Mouse (Mus musculus): ENCODE measurements around the gene Slc9a3r1. TPM values are rescaled to one million over a fixed set of nuclear protein-coding genes. Genes with fewer than 3 reads are reported as not detected.
A peak's percentile ranks its signal among the peaks of the same experiment; 100 is the strongest.

Slc9a3r1 gene
- polyA plus RNA-seq, 1 experiment from 2014 or later: 37.8 TPM

- Histone ChIP-seq H3K4me3 (peak overlapping the region; percentile 43), H3K27me3 (ENCODE audit: low read depth, poor library complexity, severe bottlenecking) (peaks cover 75% of the 10 kb centered on the region), H3K27ac (replicated peaks) (no peak overlapping the region; the same call in 1 of the 2 replicates), H3K9me3 (replicated peaks) (0 out of 2 replicates have a peak, but pooled peaks cover 3% of the 10 kb centered on the region), H3K36me3 (no peaks in the 10 kb centered on the region), H3K4me1 (peaks cover 54% of the 10 kb centered on the region)
- DNase-seq (ENCODE audit: low spot score): peak; percentile 71
- under 1% methylated on average over 35 of the region's 35 CpGs for WGBS
Measured at GRCm38 (mm10) chr11:115153699-115154292, 9.3 kb upstream of the Slc9a3r1 start.

- no peaks in the 10 kb centered on the region for H3K36me3 ChIP-seq
- WGBS: 18% methylated on average over 5 of the region's 5 CpGs
- H3K4me1 ChIP-seq: peaks cover 54% of the 10 kb centered on the region
- H3K27ac ChIP-seq (replicated peaks): no peak overlapping the region
- no peak for DNase-seq (ENCODE audit: low spot score)
- H3K9me3 ChIP-seq (replicated peaks): no peaks in the 10 kb centered on the region
- no peak overlapping the region for H3K4me3 ChIP-seq
- peaks cover 83% of the 10 kb centered on the region for H3K27me3 ChIP-seq (ENCODE audit: low read depth, poor library complexity, severe bottlenecking)
Measured at GRCm38 (mm10) chr11:115155053-115155634, 8.0 kb upstream of the Slc9a3r1 start.

GRCm38 (mm10) chr11:115157933-115158719 is 5.0 kb upstream of the Slc9a3r1 start:
- Histone ChIP-seq H3K27ac (replicated peaks) (peak overlapping the region; percentile 59), H3K4me3 (no peak overlapping the region), H3K27me3 (ENCODE audit: low read depth, poor library complexity, severe bottlenecking) (peaks cover 89% of the 10 kb centered on the region), H3K36me3 (no peaks in the 10 kb centered on the region), H3K4me1 (peaks cover 53% of the 10 kb centered on the region), H3K9me3 (replicated peaks) (no peaks in the 10 kb centered on the region)
- peak; percentile 11 for DNase-seq (ENCODE audit: low spot score)
- WGBS: 43% methylated on average over 12 of the region's 12 CpGs

- H3K27me3 ChIP-seq (ENCODE audit: low read depth, poor library complexity, severe bottlenecking): peaks cover 81% of the 10 kb centered on the region
- no peak overlapping the region for H3K27ac ChIP-seq (replicated peaks)
- H3K9me3 ChIP-seq (replicated peaks): no peaks in the 10 kb centered on the region
- no peak overlapping the region for H3K4me3 ChIP-seq
- peaks cover 54% of the 10 kb centered on the region for H3K4me1 ChIP-seq
- no peaks in the 10 kb centered on the region for H3K36me3 ChIP-seq
- peak; percentile 58 for DNase-seq (ENCODE audit: low spot score)
- 49% methylated on average over 11 of the region's 11 CpGs for WGBS
Measured at GRCm38 (mm10) chr11:115160016-115160797, 2.9 kb upstream of the Slc9a3r1 start.

GRCm38 (mm10) chr11:115160883-115161577 is 2.1 kb upstream of the Slc9a3r1 start:
- H3K4me3 ChIP-seq: no peak overlapping the region
- DNase-seq (ENCODE audit: low spot score): peak; percentile 76
- peaks cover 58% of the 10 kb centered on the region for H3K4me1 ChIP-seq
- H3K9me3 ChIP-seq (replicated peaks): no peaks in the 10 kb centered on the region
- 30% methylated on average over 10 of the region's 10 CpGs for WGBS
- H3K27ac ChIP-seq (replicated peaks): no peak overlapping the region
- no peaks in the 10 kb centered on the region for H3K36me3 ChIP-seq
- H3K27me3 ChIP-seq (ENCODE audit: low read depth, poor library complexity, severe bottlenecking): peaks cover 81% of the 10 kb centered on the region

- Histone ChIP-seq H3K27me3 (ENCODE audit: low read depth, poor library complexity, severe bottlenecking) (peaks cover 81% of the 10 kb centered on the region), H3K27ac (replicated peaks) (no peak overlapping the region), H3K36me3 (no peaks in the 10 kb centered on the region), H3K4me1 (peaks cover 60% of the 10 kb centered on the region), H3K9me3 (replicated peaks) (no peaks in the 10 kb centered on the region), H3K4me3 (peak overlapping the region; percentile 69; the same call in 1 of the 2 replicates)
- WGBS: 66% methylated on average over 9 of the region's 9 CpGs
- no peak for DNase-seq (ENCODE audit: low spot score)
Measured at GRCm38 (mm10) chr11:115161578-115162204, 1.4 kb upstream of the Slc9a3r1 start.

GRCm38 (mm10) chr11:115162205-115162601 is 938 bp upstream of the Slc9a3r1 start:
- Histone ChIP-seq H3K4me3 (peak overlapping the region; percentile 69), H3K27ac (replicated peaks) (peak overlapping the region; percentile 84), H3K9me3 (replicated peaks) (no peaks in the 10 kb centered on the region), H3K36me3 (no peaks in the 10 kb centered on the region), H3K27me3 (ENCODE audit: low read depth, poor library complexity, severe bottlenecking) (peaks cover 77% of the 10 kb centered on the region), H3K4me1 (peaks cover 60% of the 10 kb centered on the region)
- DNase-seq (ENCODE audit: low spot score): no peak
- WGBS: 26% methylated on average over 9 of the region's 9 CpGs

GRCm38 (mm10) chr11:115163568-115164150 is 518 bp downstream of the Slc9a3r1 start:
- peak; percentile 78 for DNase-seq (ENCODE audit: low spot score)
- H3K9me3 ChIP-seq (replicated peaks): no peaks in the 10 kb centered on the region
- H3K27ac ChIP-seq (replicated peaks): peak overlapping the region; percentile 84
- no peaks in the 10 kb centered on the region for H3K36me3 ChIP-seq
- peaks cover 49% of the 10 kb centered on the region for H3K4me1 ChIP-seq
- H3K4me3 ChIP-seq: peak overlapping the region; percentile 69
- under 1% methylated on average over 47 of the region's 47 CpGs for WGBS
- peaks cover 62% of the 10 kb centered on the region for H3K27me3 ChIP-seq (ENCODE audit: low read depth, poor library complexity, severe bottlenecking)

- no peaks in the 10 kb centered on the region for H3K36me3 ChIP-seq
- H3K27ac ChIP-seq (replicated peaks): peak overlapping the region; percentile 84; the same call in 1 of the 2 replicates
- WGBS: 0% methylated on average over 14 of the region's 14 CpGs
- H3K4me1 ChIP-seq: peaks cover 49% of the 10 kb centered on the region
- no peak for DNase-seq (ENCODE audit: low spot score)
- no peaks in the 10 kb centered on the region for H3K9me3 ChIP-seq (replicated peaks)
- peaks cover 61% of the 10 kb centered on the region for H3K27me3 ChIP-seq (ENCODE audit: low read depth, poor library complexity, severe bottlenecking)
- peak overlapping the region; percentile 69 for H3K4me3 ChIP-seq
Measured at GRCm38 (mm10) chr11:115164341-115164975, 1.3 kb downstream of the Slc9a3r1 start.

GRCm38 (mm10) chr11:115164976-115165374 is 1.8 kb downstream of the Slc9a3r1 start:
- peaks cover 55% of the 10 kb centered on the region for H3K27me3 ChIP-seq (ENCODE audit: low read depth, poor library complexity, severe bottlenecking)
- no peaks in the 10 kb centered on the region for H3K36me3 ChIP-seq
- peak overlapping the region; percentile 33; the same call in 1 of the 2 replicates for H3K27ac ChIP-seq (replicated peaks)
- peak overlapping the region; percentile 69 for H3K4me3 ChIP-seq
- H3K4me1 ChIP-seq: peaks cover 49% of the 10 kb centered on the region
- WGBS: under 1% methylated on average over 9 of the region's 9 CpGs
- DNase-seq (ENCODE audit: low spot score): no peak
- H3K9me3 ChIP-seq (replicated peaks): no peaks in the 10 kb centered on the region

GRCm38 (mm10) chr11:115166776-115167175 is 3.6 kb downstream of the Slc9a3r1 start:
- H3K27me3 ChIP-seq (ENCODE audit: low read depth, poor library complexity, severe bottlenecking): peaks cover 47% of the 10 kb centered on the region
- no peaks in the 10 kb centered on the region for H3K36me3 ChIP-seq
- H3K4me3 ChIP-seq: no peak overlapping the region
- H3K9me3 ChIP-seq (replicated peaks): no peaks in the 10 kb centered on the region
- H3K4me1 ChIP-seq: peaks cover 55% of the 10 kb centered on the region
- no peak for DNase-seq (ENCODE audit: low spot score)
- WGBS: 90% methylated on average over 3 of the region's 3 CpGs
- H3K27ac ChIP-seq (replicated peaks): no peak overlapping the region

Data from midbrain, embryonic 10.5 days (tissue).